Mouse (Mus musculus): Measurements from ENCODE around the gene Prpf38b.

Gene Prpf38b

DNA sequence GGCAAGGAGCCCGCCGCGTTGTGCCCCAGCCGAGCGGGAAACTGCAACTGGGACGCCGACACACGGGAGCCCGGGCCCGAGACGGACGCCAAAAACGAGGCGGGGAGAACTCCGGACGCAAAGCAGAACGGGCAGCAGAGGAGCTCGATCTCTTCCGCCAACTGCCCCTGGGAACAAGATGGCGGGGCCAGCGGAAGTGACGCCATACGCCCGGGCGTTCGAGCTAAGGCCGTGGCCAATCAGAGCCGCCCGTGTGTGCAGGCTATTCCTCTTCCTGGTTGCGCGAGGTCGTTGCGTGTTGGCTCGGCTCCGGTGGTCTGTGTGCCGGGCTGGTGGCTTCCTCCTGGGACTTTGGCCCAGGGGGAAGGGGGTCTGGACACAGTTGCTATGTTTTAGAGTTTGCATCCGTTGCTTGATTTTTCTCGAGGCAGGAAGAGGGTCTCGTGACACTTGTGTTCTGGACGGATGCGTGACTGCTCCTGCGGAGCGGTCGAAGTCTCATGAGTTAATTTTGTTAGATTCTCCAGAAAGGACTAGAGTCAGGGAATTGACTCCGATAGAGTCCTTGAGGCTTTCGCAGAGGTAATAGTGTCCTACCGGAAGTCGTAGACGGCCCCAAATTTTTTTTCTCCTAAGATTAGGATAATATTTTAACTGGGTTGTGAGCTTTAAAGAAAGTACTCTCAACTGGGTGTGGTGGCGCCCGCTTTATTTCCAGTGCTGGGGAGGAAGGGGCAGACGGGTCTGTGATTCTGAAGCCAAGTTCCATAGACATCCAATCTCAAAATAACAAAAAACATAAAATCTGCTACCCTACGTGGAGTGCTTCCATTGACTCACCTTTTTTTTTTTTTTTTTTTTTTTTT is at the start of gene Prpf38b:
Gene Prpf38b (minus strand): TSS at position 180 of the 866 bp plus-strand sequence.
- peak; percentile 95 for DNase-seq

GRCm38 (mm10) chr3:108961226-108961625 is 49.7 kb upstream of the Prpf38b start:
- peak; percentile 23 for DNase-seq

- DNase-seq = no peak
These were observed 48.3 kb upstream of the Prpf38b start for GRCm38 (mm10) chr3:108959680-108960295.

DNA sequence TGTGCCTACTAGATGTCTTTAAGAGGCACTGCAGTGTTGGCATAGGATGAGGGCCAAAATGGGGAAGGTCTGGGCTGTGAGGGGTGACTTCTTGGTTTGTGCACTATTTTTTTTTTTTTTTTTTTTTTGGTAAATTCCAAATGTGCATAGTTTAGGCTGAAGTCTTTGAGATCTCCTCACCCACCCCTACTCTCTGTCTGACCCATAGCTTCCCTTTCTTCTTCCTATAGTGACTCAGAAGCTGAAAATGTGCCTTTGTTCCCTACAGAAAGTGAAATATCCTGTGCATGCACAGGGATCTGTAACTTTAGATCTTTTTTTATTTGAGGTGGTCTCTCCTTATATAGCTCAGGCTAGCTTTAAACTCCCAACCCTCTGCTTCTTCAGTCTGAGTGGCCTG is 46.4 kb upstream of the Prpf38b start:
- no peak for DNase-seq

DNA sequence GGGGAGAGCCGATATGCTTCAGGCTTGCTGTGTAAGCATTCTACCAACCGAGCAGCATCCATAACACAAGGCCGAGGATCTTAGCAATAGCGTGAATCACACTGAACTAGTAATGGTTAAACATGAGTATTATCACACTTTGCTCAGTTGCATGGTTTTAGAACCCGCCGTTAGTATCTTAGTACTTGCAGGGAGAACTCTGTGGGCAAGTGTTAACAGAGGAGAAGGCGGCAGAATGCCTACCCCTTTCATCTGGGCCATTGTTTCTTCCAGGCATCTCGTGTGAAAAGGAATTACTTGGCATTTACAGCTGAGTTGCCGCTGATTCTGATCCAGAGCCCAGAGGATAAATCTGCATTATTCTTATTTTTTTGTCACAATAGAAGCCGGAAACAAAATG is 29.5 kb upstream of the Prpf38b start:
- DNase-seq = no peak

DNA sequence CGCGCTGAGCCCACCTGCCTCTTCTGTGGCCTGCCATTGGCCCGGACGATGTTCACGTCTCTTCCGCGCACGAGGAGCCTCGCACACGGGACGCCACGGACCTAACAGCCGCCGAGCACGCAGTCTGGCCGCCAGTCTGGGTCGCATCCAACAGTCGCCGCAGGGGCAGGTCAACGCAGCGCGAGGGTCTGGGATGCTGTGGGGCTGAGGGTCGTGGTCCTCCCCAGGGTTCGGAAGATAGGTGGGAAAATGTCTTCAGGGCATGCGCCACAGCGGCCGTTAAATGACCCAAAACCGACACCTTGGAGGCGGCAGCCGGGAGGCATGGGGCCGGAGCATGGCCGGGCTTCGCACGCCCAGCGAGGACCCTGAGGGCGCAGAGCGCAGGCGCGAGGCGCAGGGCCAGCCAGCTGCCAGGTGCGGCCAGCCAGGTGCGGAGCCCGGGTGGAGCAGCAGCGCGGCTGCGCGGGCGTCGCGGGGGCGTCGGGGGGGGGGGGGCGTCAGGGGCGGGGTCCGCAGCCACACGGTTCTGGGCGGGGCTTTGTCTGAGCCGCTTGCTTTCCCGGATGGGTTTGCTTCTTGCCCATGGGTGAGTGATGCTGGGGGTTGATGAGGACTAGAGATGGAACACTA is 28.6 kb upstream of the Prpf38b start, which contains the start of gene Gm9857:
Gene Gm9857 (minus strand): TSS at position 445 of the 633 bp plus-strand sequence.
- no peak for DNase-seq

DNA sequence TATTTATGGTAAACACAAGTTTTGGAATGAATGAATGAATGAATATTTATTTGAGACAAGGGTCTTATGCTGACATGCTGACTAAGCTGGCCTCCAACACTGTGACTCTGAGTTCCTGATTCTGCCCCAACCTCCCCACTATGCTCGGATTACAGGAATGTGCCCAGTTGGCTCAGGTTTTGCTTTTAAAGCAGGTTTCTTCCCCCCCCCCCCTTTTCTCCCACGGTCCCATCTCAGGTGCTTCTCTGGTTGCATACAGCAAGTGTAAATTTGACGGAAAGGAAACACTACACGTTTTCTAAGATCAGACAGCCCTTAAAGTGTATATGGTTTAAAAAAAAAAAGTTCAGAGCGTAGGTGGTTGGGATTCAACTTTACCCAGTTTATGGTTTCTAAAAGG is 28.0 kb upstream of the Prpf38b start, which contains the start of gene Henmt1:
Gene Henmt1 (plus strand): TSS at position 301 of the 400 bp plus-strand sequence.
- DNase-seq = no peak

GRCm38 (mm10) chr3:108938691-108939090 is 27.2 kb upstream of the Prpf38b start:
- no peak for DNase-seq

DNA sequence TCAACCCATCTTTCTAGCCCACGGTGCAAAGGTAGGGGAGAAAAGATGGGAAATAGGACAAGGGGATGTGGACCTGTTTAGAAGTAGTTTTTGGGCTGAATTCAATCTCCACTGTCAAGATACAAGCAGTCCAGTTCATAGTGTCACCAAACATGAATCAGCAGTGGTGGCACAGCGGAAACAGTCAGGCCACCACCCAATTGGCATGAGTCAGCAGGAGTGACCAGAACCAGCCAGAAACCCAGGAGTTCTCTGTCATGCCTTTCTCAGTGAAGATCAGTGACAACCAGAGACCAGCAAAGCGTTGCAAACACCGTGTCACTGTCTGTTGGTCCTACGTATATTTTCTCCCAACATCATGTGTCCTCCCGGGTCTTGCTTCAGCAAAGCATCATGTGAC is 22.0 kb upstream of the Prpf38b start:
- no peak for DNase-seq

DNA sequence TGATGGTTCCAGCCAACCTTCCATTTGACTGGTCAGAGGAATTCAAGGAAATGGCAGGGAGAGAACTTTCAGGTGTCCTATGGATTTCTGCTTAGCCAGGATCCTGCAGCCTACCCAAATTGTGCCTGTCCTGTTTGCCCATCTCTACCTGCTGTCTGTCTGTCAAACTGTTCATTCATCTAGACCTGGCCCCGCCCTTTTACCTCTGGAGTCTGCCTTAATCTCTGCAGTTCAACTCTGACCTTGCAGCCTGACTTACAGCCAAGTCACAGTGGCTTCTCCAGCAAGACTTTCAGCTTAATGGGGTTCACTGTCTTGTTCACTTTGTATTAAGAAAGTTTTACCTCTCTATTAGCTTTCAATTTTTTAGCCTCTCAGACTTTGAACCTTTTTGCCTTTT is 14.8 kb upstream of the Prpf38b start:
- DNase-seq = no peak

DNA sequence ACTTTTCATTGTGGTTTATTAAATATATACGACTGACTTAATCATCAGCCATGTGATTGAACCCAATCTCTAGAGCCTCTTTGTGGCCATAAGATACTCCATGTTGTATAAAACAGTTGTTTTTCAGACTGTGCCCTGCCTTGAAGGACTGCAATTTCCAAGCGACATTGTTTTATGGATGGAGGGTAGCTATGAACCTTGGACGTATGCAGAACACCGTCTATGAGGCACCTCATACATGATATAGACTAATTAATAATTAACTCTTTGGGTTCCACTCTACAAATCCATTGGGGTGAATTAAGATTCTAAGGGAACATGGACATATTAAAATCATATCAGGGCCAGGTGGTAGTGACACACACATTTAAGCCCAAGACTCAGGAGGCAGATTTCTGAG is 14.2 kb upstream of the Prpf38b start:
- no peak for DNase-seq

DNA sequence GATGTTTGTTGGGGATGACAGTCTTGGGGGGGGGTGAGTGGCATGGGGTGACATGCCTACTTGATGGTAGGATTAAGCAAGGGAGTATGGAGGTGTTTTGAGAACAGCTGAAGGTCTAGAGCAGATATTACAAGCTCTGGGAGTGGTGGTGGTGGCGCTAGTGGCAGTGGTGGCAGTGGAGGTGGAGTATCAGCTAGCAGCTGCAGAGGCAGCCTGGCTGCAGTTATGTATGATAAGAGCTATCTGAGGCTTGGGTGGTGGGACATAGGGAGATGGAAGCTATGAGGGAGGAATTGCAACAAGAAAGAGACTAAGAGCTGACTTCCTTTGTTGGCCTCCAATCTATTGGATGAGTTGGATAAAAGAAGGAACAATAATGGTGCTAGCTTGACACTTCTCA is 10.3 kb upstream of the Prpf38b start:
- no peak for DNase-seq

GRCm38 (mm10) chr3:108920442-108921070 is 9.0 kb upstream of the Prpf38b start:
- DNase-seq = no peak

GRCm38 (mm10) chr3:108918852-108919251 is 7.3 kb upstream of the Prpf38b start:
- no peak for DNase-seq

DNA sequence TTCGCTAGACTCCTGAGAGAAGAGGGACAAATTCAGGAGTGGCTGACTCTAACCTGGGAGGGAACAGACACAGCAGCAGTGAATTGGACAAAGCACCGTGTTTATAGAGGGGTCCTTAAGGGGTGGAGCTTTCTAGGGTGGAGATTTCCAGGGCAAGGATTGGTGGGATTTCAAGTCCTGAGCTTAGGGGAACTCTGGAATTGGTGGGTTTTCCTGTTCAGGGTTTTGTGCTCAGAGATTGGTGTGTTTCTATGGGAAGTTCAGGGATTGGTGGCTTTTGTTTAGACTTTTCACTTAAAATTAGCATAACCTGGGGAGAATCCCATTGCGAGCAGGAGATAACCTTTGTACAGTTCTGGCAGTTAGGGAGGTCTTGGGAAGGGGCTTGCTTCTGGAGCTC is 6.5 kb upstream of the Prpf38b start:
- DNase-seq = no peak

GRCm38 (mm10) chr3:108916857-108917256 is 5.3 kb upstream of the Prpf38b start:
- DNase-seq = no peak

- peak; percentile 67 for DNase-seq
These were observed 4.5 kb upstream of the Prpf38b start for GRCm38 (mm10) chr3:108915999-108916398.

- DNase-seq = peak; percentile 76
These were observed 413 bp downstream of the Prpf38b start for GRCm38 (mm10) chr3:108911081-108911547.

GRCm38 (mm10) chr3:108910303-108911080 is 1.0 kb downstream of the Prpf38b start:
- DNase-seq = peak; percentile 89

GRCm38 (mm10) chr3:108902934-108903333 is 8.6 kb downstream of the Prpf38b start:
- no peak for DNase-seq

GRCm38 (mm10) chr3:108902038-108902437 is 9.5 kb downstream of the Prpf38b start:
- no peak for DNase-seq

DNA sequence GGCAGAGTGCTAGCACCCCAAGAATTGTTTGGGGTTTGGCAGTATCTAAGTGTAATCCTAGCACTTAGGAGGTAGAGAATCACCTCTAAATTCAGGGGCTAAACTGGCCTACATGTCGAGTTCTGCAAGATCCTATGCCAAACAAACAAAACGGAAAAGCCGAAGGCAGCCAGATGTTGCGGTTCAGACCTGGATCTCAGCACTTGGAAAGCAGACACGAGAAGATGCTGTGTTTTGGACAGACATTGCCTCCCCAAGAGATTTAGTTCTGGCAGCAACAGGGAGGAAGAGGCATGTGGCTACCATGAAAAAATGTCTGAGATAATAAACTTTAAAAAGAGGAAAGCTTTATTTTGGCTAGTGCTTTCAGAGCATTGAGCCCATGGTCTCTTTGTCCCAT is 10.8 kb downstream of the Prpf38b start:
- no peak for DNase-seq
